Mouse (Mus musculus) left cerebral cortex, postnatal 4 days (tissue): ENCODE results near the gene Atp4b. TPM values are rescaled to one million over a fixed set of nuclear protein-coding genes. Genes with fewer than 3 reads are reported as not detected.

Experiments
- DNase-seq: peaks from one replicate; pipeline ENCODE4 v3.0.0-alpha.2; 2022
- intact Hi-C: fragments of 180-260 bp; cut with DNase I; formaldehyde crosslinking; loops from one replicate; pipeline ENCODE4 v1.15.1; 2025
- total RNA-seq, 2 experiments: library from RNA; stranded (reverse); gene quantifications; 2 replicates each; pipeline ENCODE4 v1.2.3; 2021

The Atp4b gene
- total RNA-seq, 2 experiments from 2014 or later: not detected

- no peak for DNase-seq
- intact Hi-C loops: no loop called here
These were observed 10.3 kb downstream of the Atp4b start for GRCm38 (mm10) chr8:13386366-13386765.

- intact Hi-C loops: no loop called here
- no peak for DNase-seq
These were observed 13.6 kb downstream of the Atp4b start for GRCm38 (mm10) chr8:13382999-13383398.

GRCm38 (mm10) chr8:13382536-13382935 is 14.1 kb downstream of the Atp4b start:
- DNase-seq: no peak
- intact Hi-C loops: no loop called here

- DNase-seq: no peak
- intact Hi-C loops: no loop called here
These were observed 15.0 kb downstream of the Atp4b start for GRCm38 (mm10) chr8:13381630-13382029.

GRCm38 (mm10) chr8:13373151-13373662 is 23.4 kb downstream of the Atp4b start:
- intact Hi-C loops: no loop called here
- DNase-seq: no peak

- intact Hi-C loops: no loop called here
- DNase-seq: no peak
These were observed 34.8 kb downstream of the Atp4b start for GRCm38 (mm10) chr8:13361865-13362264.

GRCm38 (mm10) chr8:13360213-13360612 is 36.4 kb downstream of the Atp4b start:
- intact Hi-C loops: no loop called here
- no peak for DNase-seq

GRCm38 (mm10) chr8:13356681-13357080 is 39.9 kb downstream of the Atp4b start:
- no peak for DNase-seq
- intact Hi-C loops: no loop called here

GRCm38 (mm10) chr8:13356221-13356620 is 40.4 kb downstream of the Atp4b start:
- intact Hi-C loops: no loop called here
- no peak for DNase-seq

GRCm38 (mm10) chr8:13353883-13354282 is 42.7 kb downstream of the Atp4b start:
- intact Hi-C loops: no loop called here
- no peak for DNase-seq

- no peak for DNase-seq
- intact Hi-C loops: no loop called here
These were observed 43.3 kb downstream of the Atp4b start for GRCm38 (mm10) chr8:13353155-13353833.

- intact Hi-C loops: no loop called here
- DNase-seq: no peak
These were observed 44.0 kb downstream of the Atp4b start for GRCm38 (mm10) chr8:13352601-13353000.

- intact Hi-C loops: no loop called here
- DNase-seq: no peak
These were observed 45.0 kb downstream of the Atp4b start for GRCm38 (mm10) chr8:13351593-13351992.

- no peak for DNase-seq
- intact Hi-C loops: no loop called here
These were observed 46.6 kb downstream of the Atp4b start for GRCm38 (mm10) chr8:13350052-13350451.

GRCm38 (mm10) chr8:13343134-13343533 is 53.5 kb downstream of the Atp4b start:
- no peak for DNase-seq
- intact Hi-C loops: no loop called here

- intact Hi-C loops: no loop called here
- no peak for DNase-seq
These were observed 54.3 kb downstream of the Atp4b start for GRCm38 (mm10) chr8:13342340-13342739.

- intact Hi-C loops: no loop called here
These were observed 56.0 kb downstream of the Atp4b start for GRCm38 (mm10) chr8:13340650-13341049.

GRCm38 (mm10) chr8:13339646-13339990 is 57.0 kb downstream of the Atp4b start:
- no peak for DNase-seq

More at GRCm38 (mm10) chr8:13340650-13341049, 56.0 kb downstream of the Atp4b start:
- no peak for DNase-seq

GRCm38 (mm10) chr8:13338901-13339645 is 57.6 kb downstream of the Atp4b start:
- peak; percentile 45 for DNase-seq
- intact Hi-C loops: no loop called here

More at GRCm38 (mm10) chr8:13339646-13339990, 57.0 kb downstream of the Atp4b start:
- intact Hi-C loops: no loop called here

GRCm38 (mm10) chr8:13338255-13338860 is 58.3 kb downstream of the Atp4b start, which contains the start of gene Tfdp1:
Gene Tfdp1, plus strand, starts transcription at chr8:13338751.
- DNase-seq: peak; percentile 88
- intact Hi-C loops: no loop called here

GRCm38 (mm10) chr8:13337678-13338077 is 58.9 kb downstream of the Atp4b start:
- intact Hi-C loops: no loop called here
- DNase-seq: no peak
